Mouse (Mus musculus) ES-Bruce4 (cell line): ENCODE results near the gene Mitf. TPM values are rescaled to one million over a fixed set of nuclear protein-coding genes. Genes with fewer than 3 reads are reported as not detected.
A peak's percentile ranks its signal among the peaks of the same experiment; 100 is the strongest.

ENCODE experiments used
- H3K27ac ChIP-seq: 2 replicates; pipeline ENCODE4 v1.5.1; 2012; ENCODE audit warnings: low read length, inconsistent platforms; ENCODE audit not compliant: insufficient read depth
- H3K27me3 ChIP-seq: 2 replicates; pipeline ENCODE4 v1.6.1; 2012; ENCODE audit warnings: mild to moderate bottlenecking, low read length, inconsistent platforms; ENCODE audit not compliant: control insufficient read depth, poor library complexity, insufficient read depth, severe bottlenecking
- H3K36me3 ChIP-seq: 2 replicates; pipeline ENCODE4 v1.6.1; 2012; ENCODE audit warnings: inconsistent platforms, mild to moderate bottlenecking, low read length, moderate library complexity; ENCODE audit not compliant: control insufficient read depth, poor library complexity, insufficient read depth, severe bottlenecking
- H3K4me1 ChIP-seq: one replicate; pipeline ENCODE4 v1.8.1; 2011; ENCODE audit warnings: low read length; ENCODE audit not compliant: control insufficient read depth, insufficient read depth
- H3K4me3 ChIP-seq: 2 replicates; pipeline ENCODE4 v1.5.1; 2011; ENCODE audit warnings: low read depth, mild to moderate bottlenecking, low read length
- H3K9ac ChIP-seq: 2 replicates; pipeline ENCODE4 v1.6.1; 2012; ENCODE audit warnings: low read depth, mild to moderate bottlenecking, inconsistent platforms; ENCODE audit not compliant: poor library complexity, severe bottlenecking
- H3K9me3 ChIP-seq: replicated peaks from 2 replicates; pipeline ENCODE4 v1.6.1; 2012; ENCODE audit warnings: mild to moderate bottlenecking, low read length, inconsistent platforms; ENCODE audit not compliant: control insufficient read depth, poor library complexity, insufficient read depth, severe bottlenecking
- CTCF ChIP-seq: IDR thresholded peaks from one replicate; pipeline ENCODE4 v1.8.1; 2011; ENCODE audit warnings: low read depth, low read length
- EP300 ChIP-seq: IDR thresholded peaks from 2 replicates; pipeline ENCODE4 v1.6.1; 2011; ENCODE audit warnings: low read depth, low read length; ENCODE audit not compliant: insufficient read depth
- POLR2A ChIP-seq: IDR thresholded peaks from one replicate; pipeline ENCODE4 v1.8.1; 2011; ENCODE audit warnings: low read length; ENCODE audit not compliant: insufficient read depth
- polyA plus RNA-seq: library from polyadenylated mRNA; stranded (reverse); fragments of >200 nt; gene quantifications from 2 replicates; pipeline ENCODE4 v1.2.4, GENCODE M21; 2011; ENCODE audit warnings: low read depth; ENCODE audit not compliant: missing spikeins, insufficient read depth, insufficient read length

Mitf gene
- polyA plus RNA-seq = 2.3 and 2.7 TPM in 2 replicates

GRCm38 (mm10) chr6:97806781-97807743 lies at the start of gene Mitf:
Gene Mitf, plus strand, starts transcription at chr6:97807052.
- no peaks in the 10 kb centered on the region for H3K36me3 ChIP-seq
- no peaks in the 10 kb centered on the region for H3K9me3 ChIP-seq
- TF ChIP-seq EP300 (no peak), POLR2A (no peak), CTCF (no peak)
- H3K27me3 ChIP-seq = no peaks in the 10 kb centered on the region; the same call in 1 of the 2 replicates
- H3K27ac ChIP-seq = no peak within 1 kb of the TSS
- peak within 1 kb of the TSS; percentile 63 for H3K9ac ChIP-seq
- H3K4me3 ChIP-seq = peak within 1 kb of the TSS; percentile 78
- H3K4me1 ChIP-seq = no peaks in the 10 kb centered on the region

GRCm38 (mm10) chr6:97757361-97757760 lies 49.5 kb upstream of the Mitf start:
- Histone ChIP-seq H3K27me3 (no peaks in the 10 kb centered on the region), H3K4me3 (no peak overlapping the region), H3K36me3 (no peaks in the 10 kb centered on the region), H3K27ac (no peak overlapping the region), H3K4me1 (no peaks in the 10 kb centered on the region), H3K9me3 (no peaks in the 10 kb centered on the region), H3K9ac (no peak overlapping the region)
- TF ChIP-seq EP300 = no peak
- TF ChIP-seq POLR2A = no peak
- no peak for TF ChIP-seq CTCF

GRCm38 (mm10) chr6:97758884-97759283 lies 48.0 kb upstream of the Mitf start:
- TF ChIP-seq CTCF (no peak), POLR2A (no peak), EP300 (no peak)

GRCm38 (mm10) chr6:97759301-97759700 lies 47.6 kb upstream of the Mitf start:
- no peak overlapping the region for H3K27ac ChIP-seq
- no peaks in the 10 kb centered on the region for H3K27me3 ChIP-seq
- TF ChIP-seq POLR2A (no peak), CTCF (peak; percentile 75)
- H3K9me3 ChIP-seq = no peaks in the 10 kb centered on the region
- no peak overlapping the region for H3K4me3 ChIP-seq
- no peak overlapping the region for H3K9ac ChIP-seq
- H3K4me1 ChIP-seq = no peaks in the 10 kb centered on the region
- H3K36me3 ChIP-seq = no peaks in the 10 kb centered on the region

More at GRCm38 (mm10) chr6:97758884-97759283, 48.0 kb upstream of the Mitf start:
- Histone ChIP-seq H3K36me3 (no peaks in the 10 kb centered on the region), H3K4me3 (no peak overlapping the region), H3K4me1 (no peaks in the 10 kb centered on the region), H3K9ac (no peak overlapping the region), H3K9me3 (no peaks in the 10 kb centered on the region), H3K27me3 (no peaks in the 10 kb centered on the region), H3K27ac (no peak overlapping the region)

- Histone ChIP-seq H3K36me3 (no peaks in the 10 kb centered on the region), H3K4me3 (no peak overlapping the region), H3K9me3 (no peaks in the 10 kb centered on the region), H3K27me3 (no peaks in the 10 kb centered on the region; the same call in 1 of the 2 replicates), H3K9ac (no peak overlapping the region), H3K4me1 (no peaks in the 10 kb centered on the region), H3K27ac (no peak overlapping the region)
- TF ChIP-seq EP300 = no peak
- TF ChIP-seq CTCF = peak; percentile 14
- TF ChIP-seq POLR2A = no peak
Measured at GRCm38 (mm10) chr6:97761326-97761725, 45.5 kb upstream of the Mitf start.

GRCm38 (mm10) chr6:97763970-97764369 lies 42.9 kb upstream of the Mitf start:
- H3K9me3 ChIP-seq = no peaks in the 10 kb centered on the region
- no peaks in the 10 kb centered on the region for H3K36me3 ChIP-seq
- no peaks in the 10 kb centered on the region; the same call in 1 of the 2 replicates for H3K27me3 ChIP-seq
- H3K4me1 ChIP-seq = no peaks in the 10 kb centered on the region
- H3K9ac ChIP-seq = no peak overlapping the region
- H3K27ac ChIP-seq = no peak overlapping the region
- no peak overlapping the region for H3K4me3 ChIP-seq
- TF ChIP-seq CTCF (no peak), EP300 (no peak), POLR2A (no peak)
